Mouse (Mus musculus): ENCODE measurements at regions not wholly inside any gene's neighbourhood (a gene's known extent, or its start where the extent isn't known, plus 50 kb on each side); places are given as distances from the start of the nearest gene placed in this dataset.

DNA sequence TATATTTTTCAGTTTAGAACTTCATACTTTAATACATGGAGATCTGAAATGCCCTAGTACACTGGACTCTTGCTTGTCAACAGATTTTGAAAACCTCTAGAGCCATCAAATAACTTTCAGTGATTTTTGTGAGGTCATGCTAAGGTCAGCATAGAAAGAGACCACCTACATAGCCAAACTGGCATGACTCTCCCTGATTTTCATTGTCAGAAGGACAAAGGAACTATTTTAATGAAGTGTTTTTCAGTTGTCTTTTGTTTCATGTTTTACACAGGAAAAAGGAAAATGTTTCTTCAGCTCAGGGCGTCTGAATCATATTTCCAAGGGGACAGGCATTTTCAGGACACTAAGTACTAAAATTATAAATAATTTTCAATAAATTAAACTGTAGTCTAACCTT lies 585.2 kb downstream of the Nfib start:
- Histone ChIP-seq H3K4me1 (replicated peaks; ENCODE audit: control insufficient read depth, insufficient read depth, low read length) (no peaks in the 10 kb centered on the region), H3K36me3 (replicated peaks; ENCODE audit: control insufficient read depth, insufficient read depth) (no peaks in the 10 kb centered on the region), H3K27ac (no peak overlapping the region), H3K4me2 (replicated peaks) (no peak overlapping the region), H3K27me3 (ENCODE audit: control insufficient read depth, insufficient read depth, low read length) (no peaks in the 10 kb centered on the region), H3K4me3 (replicated peaks; ENCODE audit: low read length) (no peak overlapping the region), H3K9me3 (ENCODE audit: control insufficient read depth, low read length) (no peaks in the 10 kb centered on the region), H3K9ac (no peak overlapping the region)
- WGBS: 27% methylated on average over 1 of the region's 1 CpGs
- no peak for ATAC-seq (ENCODE audit: low FRiP score)
- no peak for DNase-seq (ENCODE audit: low spot score)

DNA sequence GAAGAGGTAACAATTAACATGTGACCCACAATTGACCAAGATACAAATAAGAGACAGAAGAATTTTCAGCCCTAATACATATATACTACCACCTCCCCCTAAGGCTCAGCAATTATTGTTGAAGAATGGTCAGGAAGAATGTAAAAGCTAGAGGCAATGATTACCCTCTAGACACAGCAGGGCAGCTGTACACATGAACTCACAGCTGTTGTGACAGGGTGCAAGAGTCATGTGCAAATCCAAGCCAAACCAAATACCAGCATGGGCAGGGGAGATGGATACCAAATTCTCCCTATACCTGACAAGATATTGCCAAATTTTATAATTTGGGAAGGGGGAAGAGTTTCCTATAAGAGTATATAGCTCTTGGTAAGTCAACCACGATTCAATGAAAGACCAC lies 603.7 kb downstream of the Nfib start:
- Histone ChIP-seq H3K27me3 (ENCODE audit: control insufficient read depth, insufficient read depth, low read length) (no peaks in the 10 kb centered on the region), H3K4me2 (replicated peaks) (no peak overlapping the region), H3K9ac (no peak overlapping the region), H3K4me1 (replicated peaks; ENCODE audit: control insufficient read depth, insufficient read depth, low read length) (0 out of 2 replicates have a peak, but pooled peaks cover 4% of the 10 kb centered on the region), H3K4me3 (replicated peaks; ENCODE audit: low read length) (no peak overlapping the region), H3K36me3 (replicated peaks; ENCODE audit: control insufficient read depth, insufficient read depth) (no peaks in the 10 kb centered on the region), H3K27ac (no peak overlapping the region), H3K9me3 (ENCODE audit: control insufficient read depth, low read length) (no peaks in the 10 kb centered on the region)
- ATAC-seq (ENCODE audit: low FRiP score) (no peak), DNase-seq (ENCODE audit: low spot score) (no peak)
- 94% methylated on average over 1 of the region's 1 CpGs for WGBS

DNA sequence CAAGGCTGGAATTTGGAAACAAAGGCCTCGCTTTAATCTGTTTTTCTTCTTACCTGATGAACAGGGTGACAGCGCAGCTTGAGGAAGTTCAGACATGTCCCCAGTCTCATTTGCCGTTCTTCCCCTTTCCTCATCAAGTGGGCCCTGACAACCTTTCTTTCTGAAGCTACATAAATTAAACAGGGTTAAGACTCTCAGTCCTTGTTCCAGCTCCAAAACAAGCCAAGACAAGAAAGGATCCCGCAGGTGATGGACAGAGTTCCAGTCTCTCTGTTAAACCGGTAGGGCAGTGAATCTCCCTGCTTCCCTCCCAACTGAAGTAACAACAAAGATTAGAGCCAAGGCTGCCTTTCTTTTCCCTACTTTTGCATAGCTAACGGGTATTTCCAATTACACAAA lies 605.6 kb downstream of the Nfib start:
- no peak for DNase-seq (ENCODE audit: low spot score)
- H3K4me2 ChIP-seq (replicated peaks): no peak overlapping the region
- ATAC-seq (ENCODE audit: low FRiP score): no peak
- no peak overlapping the region for H3K27ac ChIP-seq
- no peak overlapping the region for H3K9ac ChIP-seq
- 0 out of 2 replicates have a peak, but pooled peaks cover 4% of the 10 kb centered on the region for H3K4me1 ChIP-seq (replicated peaks; ENCODE audit: control insufficient read depth, insufficient read depth, low read length)
- no peaks in the 10 kb centered on the region for H3K9me3 ChIP-seq (ENCODE audit: control insufficient read depth, low read length)
- H3K4me3 ChIP-seq (replicated peaks; ENCODE audit: low read length): no peak overlapping the region
- H3K36me3 ChIP-seq (replicated peaks; ENCODE audit: control insufficient read depth, insufficient read depth): no peaks in the 10 kb centered on the region
- no peaks in the 10 kb centered on the region for H3K27me3 ChIP-seq (ENCODE audit: control insufficient read depth, insufficient read depth, low read length)
- 50% methylated on average over 6 of the region's 6 CpGs for WGBS

DNA sequence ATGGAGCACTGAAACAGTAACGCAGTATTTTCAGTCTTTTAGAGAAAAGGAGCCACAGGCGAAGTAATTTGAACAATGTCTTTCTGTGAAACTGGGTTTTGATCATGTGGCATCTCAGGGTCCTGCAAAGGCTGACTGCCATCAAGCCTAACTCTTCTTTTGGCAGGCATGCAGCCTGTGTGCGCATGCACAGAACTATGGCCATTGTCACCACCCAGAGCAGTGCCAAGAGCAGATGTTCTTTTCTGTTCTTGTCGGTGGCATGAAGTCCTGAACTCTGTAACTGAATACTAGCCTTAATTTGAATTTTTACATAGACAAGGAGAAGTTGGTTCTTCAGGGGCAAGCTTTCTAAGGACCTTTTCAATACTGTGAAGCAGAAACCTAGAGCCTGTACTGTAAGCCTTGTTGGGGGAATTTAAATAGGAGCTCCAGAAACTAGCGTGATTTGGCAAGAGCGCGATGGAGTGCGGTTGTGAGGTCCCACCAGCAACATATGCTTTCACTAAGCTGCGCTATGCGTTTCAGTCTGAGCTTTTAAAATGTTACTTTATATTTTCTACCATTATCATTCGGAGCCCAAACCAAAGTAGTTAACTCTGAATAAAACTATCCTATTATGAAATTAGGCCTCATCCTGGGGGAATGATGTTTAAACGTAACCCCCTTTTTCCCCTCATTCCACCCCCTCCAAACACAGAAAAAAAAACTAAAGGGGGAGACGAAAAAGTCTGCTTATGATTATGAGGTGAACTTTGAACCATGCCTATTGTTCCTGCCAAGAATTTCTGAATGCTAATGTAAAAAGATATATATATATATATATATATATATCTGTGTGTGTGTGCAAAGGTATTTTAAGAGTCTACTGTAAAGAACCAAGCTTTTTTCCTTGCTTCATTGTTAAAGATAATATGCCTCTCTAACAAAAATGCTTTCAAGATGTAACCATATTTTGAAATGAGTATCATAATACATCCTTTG lies 606.3 kb downstream of the Nfib start:
- Histone ChIP-seq H3K27me3 (ENCODE audit: control insufficient read depth, insufficient read depth, low read length) (no peaks in the 10 kb centered on the region), H3K4me2 (replicated peaks) (no peak overlapping the region), H3K36me3 (replicated peaks; ENCODE audit: control insufficient read depth, insufficient read depth) (no peaks in the 10 kb centered on the region), H3K27ac (no peak overlapping the region), H3K9me3 (ENCODE audit: control insufficient read depth, low read length) (no peaks in the 10 kb centered on the region), H3K4me1 (replicated peaks; ENCODE audit: control insufficient read depth, insufficient read depth, low read length) (0 out of 2 replicates have a peak, but pooled peaks cover 4% of the 10 kb centered on the region), H3K4me3 (replicated peaks; ENCODE audit: low read length) (no peak overlapping the region), H3K9ac (no peak overlapping the region)
- WGBS: 78% methylated on average over 13 of the region's 13 CpGs
- ATAC-seq (ENCODE audit: low FRiP score): peak; percentile 57; the same call in 1 of the 2 replicates
- DNase-seq (ENCODE audit: low spot score): no peak

DNA sequence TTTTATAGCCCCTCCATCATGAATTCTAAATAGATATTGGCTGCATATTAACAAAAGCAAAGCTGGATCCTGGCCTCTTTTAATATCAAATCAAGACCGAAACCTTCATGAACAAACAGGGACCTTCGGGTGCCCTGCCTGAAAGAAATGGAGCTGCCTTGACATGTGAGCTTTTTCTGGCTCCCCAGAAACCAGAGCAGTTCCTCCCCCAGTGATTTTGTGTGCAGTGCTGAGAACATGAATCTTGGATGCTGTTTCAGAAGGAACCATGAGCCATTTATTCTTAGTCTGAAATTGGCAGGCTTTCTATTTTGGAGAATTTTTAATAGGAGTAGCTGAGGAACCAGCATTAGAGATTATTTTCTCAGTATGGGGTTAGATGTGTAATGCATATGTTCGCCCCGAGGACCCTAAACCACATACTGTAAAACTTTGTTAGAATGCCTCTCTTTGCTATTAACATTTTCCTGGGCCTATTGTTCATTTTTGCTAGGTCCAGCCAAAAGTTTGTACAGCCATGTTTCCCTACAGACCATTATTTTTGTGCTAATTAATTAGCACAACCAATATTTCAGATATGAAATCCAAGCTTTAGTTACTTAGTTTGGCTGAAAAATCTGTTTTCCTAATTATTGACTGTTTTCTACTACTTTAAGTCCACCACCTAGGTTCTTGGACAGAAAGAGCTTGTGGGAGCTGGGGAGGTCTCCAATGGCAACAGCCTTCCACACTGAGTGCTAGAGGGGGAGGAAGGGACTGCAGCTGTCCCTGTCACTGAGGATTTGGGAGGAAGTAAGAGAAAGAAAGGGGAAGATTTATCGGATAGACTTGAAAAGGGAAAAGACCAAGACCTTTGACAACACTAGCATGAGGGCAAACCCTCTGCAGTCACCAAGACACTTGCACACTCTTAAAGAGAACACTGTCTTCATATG lies 613.0 kb downstream of the Nfib start:
- WGBS: 74% methylated on average over 5 of the region's 5 CpGs
- H3K9ac ChIP-seq: no peak overlapping the region
- DNase-seq (ENCODE audit: low spot score): no peak

DNA sequence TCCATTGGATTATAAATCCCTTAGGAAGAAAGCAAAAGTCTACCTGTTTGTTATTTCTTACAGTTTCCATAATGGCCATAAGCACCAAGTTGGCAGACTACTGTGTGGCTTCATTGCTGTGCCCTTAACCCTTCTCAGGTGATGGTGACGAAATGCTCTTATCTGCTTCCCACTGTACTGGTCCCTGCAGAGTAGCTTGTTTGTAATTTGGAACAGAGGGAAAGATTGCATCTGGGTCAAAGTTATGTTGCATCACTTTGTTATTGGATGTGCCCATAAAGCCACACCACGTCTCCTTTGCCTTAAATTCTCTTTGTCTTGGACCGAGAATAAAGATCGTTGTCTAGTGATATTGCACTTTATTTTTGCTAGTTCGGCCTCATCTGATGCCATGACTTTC lies 615.9 kb downstream of the Nfib start:
- no peak overlapping the region for H3K4me3 ChIP-seq (replicated peaks; ENCODE audit: low read length)
- H3K27ac ChIP-seq: no peak overlapping the region
- H3K36me3 ChIP-seq (replicated peaks; ENCODE audit: control insufficient read depth, insufficient read depth): no peaks in the 10 kb centered on the region
- no peak for ATAC-seq (ENCODE audit: low FRiP score)
- H3K9ac ChIP-seq: no peak overlapping the region
- 98% methylated on average over 5 of the region's 5 CpGs for WGBS
- no peaks in the 10 kb centered on the region for H3K4me1 ChIP-seq (replicated peaks; ENCODE audit: control insufficient read depth, insufficient read depth, low read length)
- DNase-seq (ENCODE audit: low spot score): no peak
- no peak overlapping the region for H3K4me2 ChIP-seq (replicated peaks)
- no peaks in the 10 kb centered on the region for H3K9me3 ChIP-seq (ENCODE audit: control insufficient read depth, low read length)
- no peaks in the 10 kb centered on the region for H3K27me3 ChIP-seq (ENCODE audit: control insufficient read depth, insufficient read depth, low read length)

More for the DNA sequence above, 613.0 kb downstream of the Nfib start:
- no peak for ATAC-seq (ENCODE audit: low FRiP score)
- no peaks in the 10 kb centered on the region for H3K9me3 ChIP-seq (ENCODE audit: control insufficient read depth, low read length)
- no peak overlapping the region for H3K4me2 ChIP-seq (replicated peaks)
- H3K36me3 ChIP-seq (replicated peaks; ENCODE audit: control insufficient read depth, insufficient read depth): no peaks in the 10 kb centered on the region
- no peak overlapping the region for H3K27ac ChIP-seq
- H3K4me1 ChIP-seq (replicated peaks; ENCODE audit: control insufficient read depth, insufficient read depth, low read length): no peaks in the 10 kb centered on the region
- H3K4me3 ChIP-seq (replicated peaks; ENCODE audit: low read length): no peak overlapping the region
- no peaks in the 10 kb centered on the region for H3K27me3 ChIP-seq (ENCODE audit: control insufficient read depth, insufficient read depth, low read length)

DNA sequence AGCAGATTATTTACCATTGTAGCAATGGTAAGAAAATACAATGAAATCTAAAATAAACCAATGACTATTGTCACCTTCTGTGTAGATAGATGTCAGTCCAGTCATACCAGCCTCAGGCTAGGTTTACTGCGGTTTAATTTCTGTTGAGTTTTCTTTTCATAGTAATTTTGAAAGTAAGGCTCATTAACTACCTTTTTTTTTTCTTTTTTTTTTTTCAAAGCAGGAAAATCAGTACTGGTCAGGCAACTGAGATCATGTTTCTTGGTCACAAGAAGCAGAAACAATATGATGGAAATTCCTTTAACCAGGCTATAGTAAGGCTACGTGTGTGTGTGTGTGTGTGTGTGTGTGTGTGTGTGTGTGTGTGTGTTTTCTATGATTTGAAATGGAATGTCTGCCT lies 622.0 kb downstream of the Nfib start:
- H3K36me3 ChIP-seq (replicated peaks; ENCODE audit: control insufficient read depth, insufficient read depth): no peaks in the 10 kb centered on the region
- no peak overlapping the region for H3K27ac ChIP-seq
- DNase-seq (ENCODE audit: low spot score) (no peak), ATAC-seq (ENCODE audit: low FRiP score) (no peak)
- no peak overlapping the region for H3K4me3 ChIP-seq (replicated peaks; ENCODE audit: low read length)
- no peaks in the 10 kb centered on the region for H3K4me1 ChIP-seq (replicated peaks; ENCODE audit: control insufficient read depth, insufficient read depth, low read length)
- no peaks in the 10 kb centered on the region for H3K27me3 ChIP-seq (ENCODE audit: control insufficient read depth, insufficient read depth, low read length)
- 86% methylated on average over 2 of the region's 2 CpGs for WGBS
- H3K9ac ChIP-seq: no peak overlapping the region
- no peak overlapping the region for H3K4me2 ChIP-seq (replicated peaks)
- no peaks in the 10 kb centered on the region for H3K9me3 ChIP-seq (ENCODE audit: control insufficient read depth, low read length)

DNA sequence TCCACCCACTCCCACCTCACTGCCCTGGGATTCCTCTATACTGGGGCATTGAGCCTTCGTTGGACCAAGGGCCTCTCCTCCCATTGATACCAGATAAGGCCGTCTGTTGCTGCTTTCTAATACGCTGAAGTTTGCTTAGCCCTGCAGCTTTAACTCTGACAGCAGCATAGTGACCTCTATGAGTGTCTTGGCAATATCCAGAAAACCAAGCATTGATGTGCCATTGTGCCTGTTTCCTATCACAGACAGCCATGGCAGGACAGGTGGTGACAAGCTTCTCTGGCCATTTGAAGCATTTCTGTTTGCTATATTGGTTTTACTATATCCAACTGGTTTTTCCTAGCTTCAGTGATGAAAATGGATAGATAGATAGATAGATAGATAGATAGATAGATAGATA lies 625.4 kb upstream of the Mpdz start:
- Histone ChIP-seq H3K9me3 (ENCODE audit: control insufficient read depth, low read length) (no peaks in the 10 kb centered on the region), H3K9ac (no peak overlapping the region), H3K27ac (no peak overlapping the region), H3K4me3 (replicated peaks; ENCODE audit: low read length) (no peak overlapping the region), H3K36me3 (replicated peaks; ENCODE audit: control insufficient read depth, insufficient read depth) (no peaks in the 10 kb centered on the region), H3K4me1 (replicated peaks; ENCODE audit: control insufficient read depth, insufficient read depth, low read length) (no peaks in the 10 kb centered on the region), H3K27me3 (ENCODE audit: control insufficient read depth, insufficient read depth, low read length) (no peaks in the 10 kb centered on the region), H3K4me2 (replicated peaks) (no peak overlapping the region)
- no peak for DNase-seq (ENCODE audit: low spot score)
- 80% methylated on average over 3 of the region's 3 CpGs for WGBS
- no peak for ATAC-seq (ENCODE audit: low FRiP score)
